Mouse (Mus musculus): ENCODE data around the gene Fam57b. TPM values are rescaled to one million over a fixed set of nuclear protein-coding genes. Genes with fewer than 3 reads are reported as not detected.

The Fam57b gene
- total and polyA plus RNA-seq, 3 experiments, result 0.30 TPM; not detected in 2

DNA sequence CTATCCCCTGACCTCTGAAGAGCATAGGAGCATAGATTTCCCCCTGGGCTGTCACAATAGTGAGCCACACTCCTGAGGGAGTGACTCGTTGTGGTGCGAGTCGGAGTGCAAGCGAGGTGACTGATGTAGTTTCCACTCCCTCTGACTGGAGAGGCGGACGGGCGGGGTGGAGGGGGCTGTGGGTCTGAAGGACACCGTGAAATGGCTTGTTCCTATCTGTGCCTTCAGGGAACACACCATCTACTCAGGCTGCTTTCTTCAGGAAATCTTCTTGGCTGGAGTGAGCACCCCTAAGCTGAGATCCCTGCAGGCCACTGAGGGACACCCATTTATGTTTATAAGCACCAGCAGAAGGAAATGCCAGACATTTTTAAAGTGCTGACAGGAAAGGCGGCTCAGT is 25.3 kb downstream of the Fam57b start:
- in situ Hi-C loops (cut with MboI; ENCODE audit: low pct_ligation_motif_present, low pct_unique_long_range_greater_than_20kb, low sequenced_read_pairs) (no loop called here), dilution Hi-C loops (cut with MboI; ENCODE audit: extremely low pct_ligation_motif_present, extremely low pct_unique_long_range_greater_than_20kb, low sequenced_read_pairs) (no loop called here)
- DNase-seq (ENCODE audit: extremely low read depth), result no peak
- no peak overlapping the region for H3K4me3 ChIP-seq (replicated peaks in 1 of 3; ENCODE audit: low read depth in 2 of 3, low read length in 2 of 3, poor library complexity in 1 of 3)
- no peaks in the 10 kb centered on the region for H3K79me2 ChIP-seq (replicated peaks; ENCODE audit: control insufficient read depth, extremely low read depth, insufficient read depth, poor library complexity, severe bottlenecking)
- H3K36me3 ChIP-seq (replicated peaks in 1 of 2; ENCODE audit: control insufficient read depth in 1 of 2, insufficient read depth in 1 of 2, low read length in 1 of 2), result no peaks in the 10 kb centered on the region
- H3K9ac ChIP-seq (ENCODE audit: insufficient read depth, low read depth), result no peak overlapping the region
- peaks cover 32% of the 10 kb centered on the region for H3K27me3 ChIP-seq (replicated peaks)
- H3K9me3 ChIP-seq (replicated peaks; ENCODE audit: low read length), result peaks cover 3% of the 10 kb centered on the region
- H3K4me2 ChIP-seq (ENCODE audit: insufficient read depth, low read depth, poor library complexity, severe bottlenecking), result no peak overlapping the region
- TF ChIP-seq ZNF384 (IDR thresholded peaks at IDR 0.05; ENCODE audit: low read depth, low read length), result no peak
- no peak for TF ChIP-seq MEF2A (IDR thresholded peaks at IDR 0.05; ENCODE audit: borderline replicate concordance, low read depth, low read length)
- TF ChIP-seq JUND (conservative IDR thresholded peaks at IDR 0.05; ENCODE audit: low read depth, low read length), result no peak
- H3K4me1 ChIP-seq (ENCODE audit: control insufficient read depth in 1 of 2, insufficient read depth in 2 of 2), result peaks cover 2 to 4% of the 10 kb centered on the region in 2 experiments; a peak in 1 of 4 replicates
- no peak overlapping the region for H3K27ac ChIP-seq (ENCODE audit: insufficient read depth, low read depth)

DNA sequence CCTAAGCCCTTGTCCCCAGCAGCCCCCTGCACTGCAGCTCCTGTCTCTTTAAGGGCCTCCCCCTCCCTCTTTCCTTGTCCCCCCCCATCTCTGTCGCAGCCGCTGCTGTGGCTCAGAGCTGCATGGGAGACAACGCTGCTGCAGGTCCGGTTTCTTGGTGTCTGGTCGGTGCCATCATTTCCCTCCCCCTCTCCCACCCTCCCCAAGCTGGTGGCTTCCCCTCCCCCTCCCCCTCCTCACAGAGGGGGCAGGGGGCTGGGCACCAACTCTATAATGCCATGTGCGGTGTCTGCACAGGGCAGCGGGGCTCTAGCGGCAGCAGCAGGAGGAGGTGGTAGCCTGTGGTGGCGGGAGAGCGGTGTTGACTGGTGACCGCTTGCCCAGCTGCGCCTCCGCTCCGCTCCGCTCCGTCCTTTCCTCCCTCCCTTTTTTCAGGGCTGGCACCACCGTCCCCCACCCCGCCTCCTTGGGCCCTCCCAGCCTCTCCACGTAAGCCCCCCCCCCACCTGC is 25.8 kb downstream of the Fam57b start:
- H3K27ac ChIP-seq (ENCODE audit: insufficient read depth, low read depth), result no peak overlapping the region
- no peak overlapping the region for H3K9ac ChIP-seq (ENCODE audit: insufficient read depth, low read depth)
- H3K27me3 ChIP-seq (replicated peaks), result peaks cover 36% of the 10 kb centered on the region
- in situ Hi-C loops (cut with MboI; ENCODE audit: low pct_ligation_motif_present, low pct_unique_long_range_greater_than_20kb, low sequenced_read_pairs), result no loop called here
- dilution Hi-C loops (cut with MboI; ENCODE audit: extremely low pct_ligation_motif_present, extremely low pct_unique_long_range_greater_than_20kb, low sequenced_read_pairs), result no loop called here
- peaks cover 3% of the 10 kb centered on the region for H3K9me3 ChIP-seq (replicated peaks; ENCODE audit: low read length)
- no peak for DNase-seq (ENCODE audit: extremely low read depth)
- H3K4me1 ChIP-seq (ENCODE audit: control insufficient read depth in 1 of 2, insufficient read depth in 2 of 2), result peaks cover 2 to 4% of the 10 kb centered on the region in 2 experiments; a peak in 1 of 4 replicates
- H3K4me2 ChIP-seq (ENCODE audit: insufficient read depth, low read depth, poor library complexity, severe bottlenecking), result no peak overlapping the region
- TF ChIP-seq PAX5 (IDR thresholded peaks at IDR 0.05; ENCODE audit: low read length) (no peak), TBP (conservative IDR thresholded peaks at IDR 0.05; ENCODE audit: low read depth, low read length) (no peak), USF2 (conservative IDR thresholded peaks at IDR 0.05; ENCODE audit: low read depth, low read length) (no peak), RCOR1 (conservative IDR thresholded peaks at IDR 0.05; ENCODE audit: low read depth, low read length) (no peak), NELFE (IDR thresholded peaks at IDR 0.05; ENCODE audit: low read depth, low read length) (no peak), MXI1 (IDR thresholded peaks at IDR 0.05; ENCODE audit: low read depth, low read length) (no peak), BHLHE40 (IDR thresholded peaks at IDR 0.05; ENCODE audit: low read depth, low read length) (no peak), ELF1 (IDR thresholded peaks at IDR 0.05; ENCODE audit: low read depth, low read length) (no peak), POLR2A (IDR thresholded peaks at IDR 0.05; ENCODE audit: low read depth, low read length) (no peak), TCF12 (IDR thresholded peaks at IDR 0.05; ENCODE audit: low read depth, low read length) (no peak), JUND (conservative IDR thresholded peaks at IDR 0.05; ENCODE audit: low read depth, low read length) (no peak), E2F4 (IDR thresholded peaks at IDR 0.05; ENCODE audit: insufficient replicate concordance, low read depth, low read length) (no peak), CHD2 (IDR thresholded peaks at IDR 0.05; ENCODE audit: low read length) (no peak), HCFC1 (IDR thresholded peaks at IDR 0.05; ENCODE audit: low read depth, low read length) (no peak), USF1 (IDR thresholded peaks at IDR 0.05; ENCODE audit: low read depth, low read length) (no peak)
- H3K4me3 ChIP-seq (replicated peaks in 1 of 3; ENCODE audit: low read depth in 2 of 3, low read length in 2 of 3, poor library complexity in 1 of 3), result no peak overlapping the region
- H3K36me3 ChIP-seq (replicated peaks in 1 of 2; ENCODE audit: control insufficient read depth in 1 of 2, insufficient read depth in 1 of 2, low read length in 1 of 2), result no peaks in the 10 kb centered on the region
- no peaks in the 10 kb centered on the region for H3K79me2 ChIP-seq (replicated peaks; ENCODE audit: control insufficient read depth, extremely low read depth, insufficient read depth, poor library complexity, severe bottlenecking)
